Mouse (Mus musculus) ovary, postnatal 14 days (tissue): ENCODE results near the gene Noxred1.
A peak's percentile ranks its signal among the peaks of the same experiment; 100 is the strongest.
"Not testable (repeated sequence)": the region's sequence is repeated elsewhere in the genome, so short reads cannot be mapped to it uniquely, and the experiment has no call there.

ENCODE experiments used
- DNase-seq: peaks from one replicate; pipeline ENCODE4 v3.0.0; 2022; ENCODE audit warnings: low spot score

The Noxred1 gene

DNA sequence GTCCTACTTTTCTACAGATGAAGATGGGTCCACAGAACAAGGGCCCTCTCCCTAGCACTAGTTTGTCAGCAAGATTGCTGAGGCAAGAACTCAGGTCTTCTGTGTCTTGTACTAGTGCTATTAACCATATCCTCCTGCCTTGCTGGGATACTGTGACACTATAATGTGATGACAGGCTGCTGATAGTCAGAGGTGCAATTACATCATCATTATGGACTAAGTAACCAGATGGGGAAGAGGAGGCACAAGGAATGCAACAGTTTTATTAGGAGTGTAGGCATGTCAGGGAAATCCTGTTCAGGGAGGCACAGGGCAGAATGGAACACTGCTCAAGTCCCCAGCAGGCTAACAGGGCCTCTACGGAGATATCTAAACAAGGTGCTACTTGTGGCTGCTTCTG lies at the start of gene Noxred1:
Gene Noxred1, minus strand, starts transcription at position 101 of the 400 bp plus-strand sequence.
- DNase-seq = no peak

DNA sequence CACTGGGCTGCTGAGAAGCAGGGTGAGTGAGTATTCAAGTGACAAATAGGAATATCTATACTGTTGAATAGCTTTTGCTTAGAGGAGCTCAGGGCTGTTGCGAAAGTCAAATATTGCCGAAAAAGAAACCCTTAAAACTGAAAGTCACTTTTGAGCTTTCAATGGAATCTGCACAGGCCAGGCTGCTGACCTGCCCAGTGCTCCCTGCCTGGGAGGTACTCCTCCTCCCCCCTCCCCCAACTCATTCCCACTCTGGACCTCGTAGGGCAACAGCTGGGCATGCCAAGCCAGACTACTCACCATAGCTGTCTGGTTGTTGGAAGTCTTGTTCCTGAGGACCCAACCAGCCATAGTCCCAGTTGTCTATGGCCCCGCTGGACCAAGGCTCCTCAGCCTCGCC lies 46.2 kb upstream of the Noxred1 start:
- DNase-seq = no peak

DNA sequence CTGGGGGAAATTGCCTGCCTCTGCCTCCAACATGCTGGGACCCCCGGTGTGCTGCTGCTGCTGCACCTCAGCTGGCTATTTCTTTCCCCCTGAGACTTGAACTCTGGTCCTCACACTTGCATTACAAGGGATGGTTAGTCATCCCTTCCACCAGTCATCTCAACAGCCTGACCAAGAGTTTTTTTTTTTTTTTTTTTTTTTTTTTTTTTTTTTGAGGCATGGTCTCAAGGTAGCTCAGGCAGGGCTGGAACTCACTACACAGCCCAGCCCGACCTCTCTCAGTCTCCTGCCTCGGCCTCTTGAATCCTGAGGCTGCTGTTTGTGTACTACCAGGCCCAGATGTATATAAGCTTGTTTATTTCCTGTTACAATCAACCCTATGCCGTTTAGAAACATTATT lies 45.7 kb upstream of the Noxred1 start:
- no peak for DNase-seq

DNA sequence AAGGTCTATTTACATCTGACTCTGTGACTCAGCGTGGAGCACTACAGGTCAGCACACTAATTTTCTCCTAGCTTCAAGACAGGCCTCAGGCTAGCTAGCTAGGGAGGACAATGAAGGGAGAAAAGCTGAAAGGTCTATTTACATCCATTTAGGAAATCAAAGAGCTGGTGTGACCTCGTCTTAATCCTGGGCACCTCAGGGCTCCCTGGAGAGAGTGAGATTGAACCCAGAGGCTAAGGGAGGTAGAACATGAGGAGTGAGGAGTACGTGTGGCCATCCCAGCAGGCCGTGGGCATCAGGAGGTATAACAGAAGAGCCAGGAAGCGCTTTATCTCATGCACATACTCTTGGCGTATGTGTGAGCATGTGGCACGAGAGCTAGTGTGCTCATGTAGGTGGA lies 45.2 kb upstream of the Noxred1 start:
- no peak for DNase-seq

DNA sequence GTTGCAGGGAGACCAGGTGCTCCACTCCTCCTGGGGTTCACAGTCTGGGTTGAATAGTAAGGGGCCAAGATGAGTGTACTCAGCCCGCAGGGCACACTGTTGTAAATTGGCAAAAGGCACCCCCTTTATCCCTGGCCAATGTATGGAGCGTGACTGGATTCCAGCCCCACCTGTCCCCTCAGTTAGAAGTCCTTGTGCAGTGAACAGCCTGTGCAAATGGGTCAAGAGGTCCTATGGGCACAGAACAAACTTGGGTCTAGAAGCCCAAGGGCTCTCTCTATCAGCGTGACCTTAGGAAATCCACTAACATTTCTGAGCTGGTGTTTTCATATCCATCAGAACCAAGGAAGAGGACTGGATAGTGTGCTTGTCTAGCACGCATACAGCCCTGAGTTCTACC lies 44.2 kb upstream of the Noxred1 start:
- no peak for DNase-seq

DNA sequence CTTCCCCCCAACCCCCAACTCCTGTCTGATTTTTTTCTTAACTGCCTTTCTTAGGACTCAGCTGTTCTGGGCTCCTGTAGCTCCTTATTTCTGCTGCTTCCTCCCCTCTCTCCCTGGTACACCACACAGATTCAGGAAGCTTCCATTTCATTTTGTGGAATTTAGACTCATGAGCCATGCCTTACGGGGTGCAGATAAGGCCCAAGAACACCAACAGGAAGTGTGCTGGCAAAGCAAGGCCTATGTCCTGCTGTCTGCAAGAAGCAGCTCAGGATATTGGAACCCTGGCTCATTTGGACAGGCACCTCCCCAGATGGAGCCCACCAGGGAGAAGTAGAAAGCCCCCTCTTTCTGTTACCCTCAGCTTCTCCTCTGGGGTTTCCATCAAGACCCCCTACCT lies 43.2 kb upstream of the Noxred1 start:
- no peak for DNase-seq

DNA sequence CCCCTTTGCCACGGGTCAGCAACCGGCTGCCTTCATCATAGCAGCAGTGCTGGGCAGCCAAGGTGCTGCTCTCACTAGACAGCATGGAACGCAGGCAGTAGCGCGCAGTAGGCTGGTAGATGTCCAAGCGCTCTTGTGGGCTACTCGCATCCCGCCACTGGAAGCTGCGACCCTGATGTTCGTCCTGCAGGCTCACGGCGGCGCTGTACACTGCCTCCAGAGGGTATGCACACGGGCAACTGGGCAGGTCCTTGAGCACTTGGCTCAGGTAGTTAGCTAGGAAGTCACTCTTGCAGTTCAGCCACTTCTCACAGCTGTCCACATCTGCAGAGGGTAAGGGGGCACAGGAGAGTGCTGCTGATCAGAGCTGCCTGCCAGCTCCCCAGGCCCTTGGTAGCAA lies 41.3 kb upstream of the Noxred1 start:
- no peak for DNase-seq

DNA sequence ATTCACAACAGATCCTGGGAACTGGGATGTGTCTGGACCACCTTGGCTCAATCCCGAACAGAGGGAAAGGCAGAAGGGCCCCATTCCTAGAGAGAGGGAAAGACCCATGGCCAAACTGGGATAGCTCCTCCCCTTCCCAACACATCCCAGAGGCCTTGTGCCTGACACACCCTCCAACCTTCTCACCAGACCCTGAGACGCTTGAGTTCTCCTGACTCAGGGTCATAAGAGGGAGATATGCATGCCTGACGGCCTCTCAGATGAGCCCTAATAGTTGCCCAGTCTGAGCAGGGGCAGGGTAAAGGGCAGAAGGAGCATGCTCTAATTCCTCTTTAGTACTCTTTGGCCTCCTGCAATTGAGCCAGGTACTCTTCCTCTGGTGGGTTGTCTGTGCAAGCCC lies 40.8 kb upstream of the Noxred1 start:
- no peak for DNase-seq

DNA sequence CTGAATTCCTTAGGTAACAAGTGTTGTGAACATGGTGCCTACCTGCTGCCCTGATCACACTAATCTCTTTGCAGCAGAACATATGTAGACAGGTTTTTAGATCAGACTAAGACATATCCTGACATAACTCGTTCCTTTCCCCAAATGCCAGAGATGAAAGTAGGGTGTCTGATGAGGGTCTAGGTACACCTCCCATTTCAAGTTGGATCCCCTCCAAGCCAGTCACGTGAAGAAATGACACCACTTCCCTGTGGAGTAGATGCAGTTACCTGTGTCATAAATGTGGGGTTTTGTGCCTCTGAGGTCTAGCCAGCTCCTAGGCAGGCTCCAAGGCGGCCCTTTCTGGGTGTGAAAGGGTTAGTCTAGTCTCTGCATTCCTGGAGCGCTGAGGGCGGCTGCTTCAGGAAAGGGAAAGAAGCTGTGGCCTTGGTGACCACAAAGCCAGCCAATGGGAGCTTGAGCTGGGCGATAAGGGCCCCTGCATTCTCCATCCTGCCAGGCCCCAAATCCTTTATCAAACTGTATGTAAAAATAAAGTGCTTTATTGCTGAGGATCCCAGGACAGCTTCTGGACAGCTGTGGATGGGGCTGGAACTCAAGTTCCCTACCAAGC lies 39.7 kb upstream of the Noxred1 start:
- no peak for DNase-seq

DNA sequence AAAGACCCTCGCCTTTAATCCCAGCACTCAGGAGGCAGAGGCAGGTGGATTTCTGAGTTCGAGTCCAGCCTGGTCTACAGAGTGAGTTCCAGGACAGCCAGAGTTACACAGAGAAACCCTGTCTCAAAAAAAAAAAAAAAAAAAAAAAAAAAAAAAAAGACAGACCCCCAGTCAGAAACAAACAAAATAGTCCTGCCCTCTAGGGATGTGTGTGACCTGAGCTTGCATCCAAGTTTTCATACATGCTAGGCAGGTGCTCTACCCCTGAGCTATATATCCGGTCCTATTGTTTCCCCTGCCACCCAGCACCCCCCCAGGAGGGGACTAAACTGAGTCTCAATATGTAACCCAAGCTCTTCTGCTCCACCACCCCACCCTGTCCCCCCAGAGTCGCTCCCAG lies 38.7 kb upstream of the Noxred1 start:
- DNase-seq = not testable (repeated sequence)

DNA sequence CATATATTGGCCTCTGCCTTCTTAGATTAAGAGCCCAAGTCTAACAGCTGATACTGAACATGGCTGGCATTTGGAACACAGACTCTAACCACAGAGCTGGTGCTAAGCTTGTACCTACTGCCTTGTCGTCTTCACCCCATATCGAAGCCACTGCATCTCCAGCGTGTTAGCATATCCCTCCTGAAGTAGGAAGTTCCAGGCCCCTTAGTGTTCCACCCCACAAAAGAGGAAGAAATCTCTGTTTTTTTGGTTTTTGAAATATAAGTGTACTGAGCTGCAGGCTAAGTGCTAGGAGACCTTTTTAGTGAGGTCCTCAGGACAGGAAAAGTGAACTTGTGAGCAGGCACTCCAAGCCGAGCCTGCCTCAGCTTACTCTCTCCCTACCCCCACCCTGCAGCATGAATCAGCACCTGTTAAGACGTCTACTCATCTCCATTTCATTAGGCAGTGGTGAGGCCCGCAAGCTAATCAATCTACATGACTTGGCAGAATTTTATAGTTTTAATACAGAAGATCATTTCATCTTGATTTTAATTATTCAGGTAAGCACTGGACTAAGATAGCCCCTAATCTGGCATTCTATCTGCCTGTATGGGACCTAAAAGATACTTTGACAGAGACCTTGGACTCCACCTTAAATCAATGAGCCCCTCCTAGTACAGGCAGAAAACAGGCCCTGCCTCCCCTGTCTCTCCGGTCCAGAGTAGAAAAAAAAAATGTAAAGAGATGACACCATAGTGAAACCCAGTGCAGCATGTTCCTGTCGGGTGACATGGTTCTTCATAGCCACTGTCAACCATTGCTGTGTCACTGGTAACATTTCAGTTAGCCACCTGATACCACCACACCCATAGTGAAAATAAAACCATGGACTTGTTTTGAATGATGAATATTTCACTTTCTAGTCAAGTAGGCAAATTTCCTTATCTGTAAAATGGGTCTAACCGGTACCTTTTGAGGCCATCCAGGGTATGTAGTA lies 36.6 kb upstream of the Noxred1 start:
- DNase-seq = no peak

DNA sequence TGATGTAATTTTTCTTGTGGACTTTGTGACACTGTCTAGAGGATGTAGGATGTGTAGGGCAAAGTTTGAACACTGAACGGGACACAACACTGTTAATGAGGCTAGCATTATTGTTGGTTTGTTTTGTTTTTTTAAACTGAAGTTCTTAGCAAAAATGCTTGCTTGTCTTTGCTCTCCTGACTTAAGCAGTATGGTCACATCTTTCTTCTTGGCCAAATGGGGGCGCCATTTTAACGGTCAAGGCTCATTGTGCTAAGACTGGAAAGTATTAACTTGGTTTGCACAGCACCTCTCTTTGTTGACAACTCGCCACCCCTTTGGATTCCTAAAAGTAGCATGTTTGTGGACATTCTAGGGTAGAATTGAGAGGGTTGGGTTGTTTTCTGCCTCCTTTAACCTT lies 29.1 kb upstream of the Noxred1 start:
- peak; percentile 12 for DNase-seq

DNA sequence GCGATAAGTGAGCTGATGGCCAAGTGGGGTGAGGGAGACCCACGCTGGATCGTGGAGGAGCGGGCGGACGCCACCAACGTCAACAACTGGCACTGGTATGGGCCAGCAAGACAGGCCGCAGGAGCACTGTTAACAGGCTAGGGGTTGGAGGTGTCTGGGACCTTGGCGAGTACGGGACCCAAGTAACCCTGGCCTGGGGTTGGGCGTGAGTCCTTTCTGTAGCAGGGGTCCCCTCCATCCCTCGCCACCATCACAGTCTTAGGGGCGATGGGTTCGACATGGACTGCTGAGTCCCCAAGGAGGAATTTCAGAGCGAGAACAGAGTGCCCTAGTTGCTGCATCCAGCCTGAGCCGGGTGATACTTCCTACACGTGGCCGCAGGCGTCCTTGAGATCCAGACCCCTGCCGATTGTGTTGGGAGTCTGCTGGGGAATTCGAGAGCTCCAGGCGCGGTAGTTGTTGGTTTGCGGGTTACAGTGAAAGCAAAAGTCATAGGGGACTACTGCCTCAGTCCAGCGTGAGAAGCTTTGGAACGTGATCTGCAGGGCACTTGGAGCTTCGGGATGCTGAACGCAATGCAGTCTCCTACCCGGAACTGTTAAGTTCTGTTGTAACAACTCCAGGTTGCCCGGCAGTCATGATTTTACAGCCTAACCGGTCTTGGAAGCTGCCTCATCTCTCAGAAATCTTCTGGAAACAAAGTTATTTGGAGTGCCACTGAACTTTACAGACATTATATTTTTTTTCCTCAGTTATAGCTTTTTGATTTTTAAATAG lies 28.5 kb upstream of the Noxred1 start:
- DNase-seq = no peak

DNA sequence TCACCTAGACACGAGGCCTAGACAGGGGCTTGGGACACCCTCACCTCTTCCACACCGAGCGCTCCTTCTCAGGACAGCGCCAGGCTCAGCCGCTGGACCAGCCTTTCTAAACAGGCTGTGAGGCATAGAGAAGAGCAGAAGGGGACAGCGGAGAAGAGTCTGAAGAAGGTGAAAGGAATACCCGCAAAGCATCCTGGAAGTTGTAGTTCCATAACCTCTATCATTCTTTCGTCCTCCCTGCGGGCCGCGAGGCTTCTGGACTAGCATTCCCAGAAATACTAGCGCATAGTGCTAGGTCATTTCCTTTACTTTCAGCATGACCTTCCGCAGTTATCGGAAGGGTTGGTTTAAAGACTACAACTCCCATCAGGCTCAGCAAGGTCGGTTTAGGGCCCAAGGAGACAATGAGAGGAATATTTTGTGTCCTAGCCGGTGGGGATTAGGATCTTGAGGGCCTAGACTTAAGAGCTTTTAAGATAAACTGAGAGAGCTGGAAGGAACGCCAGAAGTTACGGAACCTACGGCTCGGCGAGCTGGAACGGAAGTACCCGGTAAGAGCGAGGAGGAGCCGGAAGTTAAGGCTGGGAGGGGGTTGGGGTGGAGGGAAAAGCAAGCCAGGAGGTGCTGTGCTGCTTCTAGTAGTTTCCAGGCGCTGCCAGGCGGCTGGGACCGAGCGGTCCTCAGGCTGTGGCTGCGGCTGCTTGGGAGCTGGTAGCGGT lies 27.7 kb upstream of the Noxred1 start, which contains the start of the genes Vipas39 and Ahsa1:
Gene Vipas39, minus strand, starts transcription at position 149 of the 719 bp plus-strand sequence.
Gene Ahsa1, plus strand, starts transcription at position 372 of the 719 bp plus-strand sequence.
- DNase-seq = peak; percentile 69

DNA sequence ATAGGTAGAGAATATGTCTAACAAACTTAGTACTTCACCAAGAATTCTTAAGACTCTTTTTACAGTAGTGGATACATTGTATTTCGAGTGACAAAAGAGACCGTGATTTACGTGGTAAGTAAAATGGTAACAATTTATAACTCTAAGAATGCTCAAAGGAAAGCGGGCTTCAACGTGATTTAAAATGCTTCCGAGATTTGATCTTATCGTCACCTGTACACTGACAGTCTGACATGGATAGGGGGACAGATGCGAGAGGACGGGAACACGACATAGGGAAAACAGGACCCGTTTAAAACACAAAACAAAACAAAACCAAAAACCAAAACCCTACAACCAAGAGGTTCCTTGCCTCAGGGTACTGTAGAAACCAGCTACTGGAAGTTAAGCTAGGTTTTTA lies 26.9 kb upstream of the Noxred1 start:
- no peak for DNase-seq

DNA sequence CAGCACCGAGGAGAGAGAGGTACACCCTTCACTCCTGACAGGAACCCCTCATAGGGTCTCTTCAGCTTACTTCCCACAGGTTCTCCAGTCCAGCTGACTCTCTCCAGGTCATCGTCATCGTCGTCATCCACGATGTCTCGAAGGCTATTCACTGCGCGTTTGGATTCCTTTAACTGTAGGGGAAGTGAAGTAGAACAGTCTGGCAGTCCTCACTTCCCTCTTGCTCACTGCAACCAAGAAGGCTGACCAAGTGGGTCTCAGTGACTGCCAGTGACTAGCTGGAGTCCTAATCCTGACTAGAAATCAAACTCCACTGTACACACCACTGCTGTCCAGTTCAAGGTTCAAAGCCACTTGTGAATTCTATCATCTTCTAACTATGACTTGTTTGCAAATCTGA lies 22.0 kb upstream of the Noxred1 start:
- no peak for DNase-seq

DNA sequence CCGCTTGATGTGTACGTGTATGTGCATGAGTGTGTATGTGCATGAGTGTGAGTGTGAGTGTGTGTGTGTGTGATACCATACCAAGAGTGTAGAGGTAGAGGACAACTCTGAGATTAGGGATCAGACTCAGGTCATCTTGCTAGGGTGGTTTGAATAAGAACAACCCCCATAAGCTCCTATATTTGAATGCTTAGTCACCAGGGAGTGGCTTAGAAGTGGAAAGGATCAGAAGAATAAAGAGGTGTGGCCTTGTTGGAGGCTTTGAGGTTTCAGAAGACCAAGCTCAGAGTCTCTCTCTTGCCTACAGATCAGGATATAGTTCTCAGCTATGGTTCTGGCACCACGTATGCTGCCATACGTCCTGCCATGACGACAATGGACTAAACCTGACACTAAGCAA lies 18.1 kb upstream of the Noxred1 start:
- no peak for DNase-seq

DNA sequence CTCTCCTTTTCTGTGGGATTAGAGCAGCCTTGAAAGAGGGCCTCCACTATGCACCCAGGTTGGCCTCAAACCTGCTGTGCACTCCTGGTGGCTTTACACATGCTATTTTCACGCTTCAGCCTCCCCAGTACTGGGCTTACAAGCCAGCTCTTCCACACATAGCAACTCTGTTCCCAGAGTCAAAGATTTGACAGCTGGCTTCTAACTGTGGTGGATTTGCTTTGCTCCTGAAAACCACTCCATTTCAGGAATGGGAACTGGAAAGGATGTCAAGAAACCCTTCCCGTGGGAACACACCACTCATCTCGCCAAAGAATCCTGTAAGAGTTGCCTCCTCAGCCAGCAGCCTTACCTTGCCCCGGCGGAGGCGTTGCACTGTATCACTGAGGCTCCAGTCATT lies 15.3 kb upstream of the Noxred1 start:
- DNase-seq = no peak

DNA sequence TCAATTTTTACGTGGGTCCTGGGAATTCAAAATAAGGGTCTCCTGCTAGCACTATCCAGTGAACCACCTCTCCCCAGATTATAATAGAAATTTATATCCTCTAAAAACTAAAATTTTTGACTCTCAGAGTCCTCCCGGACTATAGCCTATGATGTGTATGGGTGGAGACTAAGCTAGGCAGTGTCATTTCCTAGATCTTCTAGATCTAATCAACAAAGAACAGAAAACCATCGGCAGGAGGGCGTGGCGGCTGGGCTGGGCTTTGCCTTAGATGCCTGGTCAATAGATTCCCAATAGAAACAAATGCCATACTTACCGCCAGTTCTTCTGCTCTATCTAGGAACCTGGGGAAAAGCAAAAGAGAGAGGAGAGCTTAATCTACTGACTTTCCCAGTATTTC lies 11.6 kb upstream of the Noxred1 start:
- no peak for DNase-seq

DNA sequence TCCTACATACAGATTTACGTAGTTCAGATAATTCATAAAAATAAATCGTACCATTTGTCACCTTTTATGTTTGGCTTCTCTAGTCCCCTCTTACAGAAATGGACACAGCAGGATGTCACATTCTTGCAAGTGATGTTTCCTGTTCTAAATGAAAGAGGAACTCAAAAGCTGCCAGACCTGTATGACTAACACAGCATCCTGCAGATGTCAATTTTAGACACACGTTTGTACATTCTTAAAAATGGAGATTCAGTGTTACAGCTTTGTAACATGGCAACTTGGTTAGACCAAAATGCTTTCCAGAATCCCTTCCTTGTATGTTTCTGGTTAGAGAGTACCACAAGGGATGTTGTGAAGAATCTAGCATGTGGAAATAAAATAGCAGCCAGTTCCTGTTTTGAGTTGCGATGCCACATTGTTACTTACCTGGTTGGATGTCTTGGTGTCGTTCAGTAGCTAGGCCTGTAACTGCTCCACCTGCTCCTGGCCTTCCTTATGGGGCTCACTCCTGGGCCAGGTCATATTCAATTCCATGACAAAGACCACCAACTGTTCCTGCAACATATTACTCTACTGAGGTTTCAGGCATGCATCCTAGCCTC lies 1.5 kb downstream of the Noxred1 start:
- no peak for DNase-seq

DNA sequence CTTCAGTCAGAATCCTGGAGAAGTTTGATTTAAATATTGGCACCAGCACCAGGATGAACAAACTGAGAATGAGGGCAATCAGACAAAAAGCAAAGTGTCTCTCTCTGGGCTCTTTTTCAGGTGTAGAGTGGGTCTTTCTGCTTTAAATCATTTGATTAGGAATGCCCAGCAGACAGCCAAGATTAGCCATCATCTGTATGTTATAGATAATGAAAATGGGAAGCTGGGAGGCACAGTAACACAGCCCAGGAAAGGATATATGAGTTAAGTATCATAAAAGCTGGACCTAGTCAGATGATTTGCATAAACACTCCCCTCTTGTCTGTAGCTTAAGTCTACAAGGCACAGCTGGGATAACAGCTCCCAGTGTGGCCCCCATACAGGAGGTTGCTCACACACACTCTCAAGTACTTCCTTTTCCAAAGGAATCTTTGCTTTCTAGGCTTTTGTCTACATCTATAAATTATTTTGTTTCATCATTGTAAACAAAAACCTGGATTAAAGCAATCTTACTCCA lies 8.1 kb downstream of the Noxred1 start:
- DNase-seq = no peak
